Mouse (Mus musculus) forebrain, embryonic 14.5 days (tissue): Measurements from ENCODE around the gene Fam57b. TPM values are rescaled to one million over a fixed set of nuclear protein-coding genes. Genes with fewer than 3 reads are reported as not detected.

ENCODE experiments used
- ATAC-seq: fragments of 200-750 bp; cut with Nextera tagmentation; 2 replicates; pipeline ENCODE4 v1.8.0; 2017; ENCODE audit warnings: mild to moderate bottlenecking, moderate library complexity
- DNase-seq: peaks from one replicate; pipeline ENCODE4 v3.0.0-alpha.2; 2015; ENCODE audit warnings: low spot score
- H3K27ac ChIP-seq: fragments of 300-500 bp; sonication (generic); 2 replicates; pipeline ENCODE4 v1.5.1; 2014; ENCODE audit warnings: low read depth, mild to moderate bottlenecking, control low read depth, low read length, moderate library complexity
- H3K27me3 ChIP-seq: fragments of 300-500 bp; sonication (generic); replicated peaks from 2 replicates; pipeline ENCODE4 v1.6.1; 2014; ENCODE audit warnings: low read length, control low read depth, mixed read lengths; ENCODE audit not compliant: control insufficient read depth, insufficient read depth
- H3K36me3 ChIP-seq: fragments of 300-500 bp; sonication (generic); 2 replicates; pipeline ENCODE4 v1.6.1; 2014; ENCODE audit warnings: low read length, control low read depth; ENCODE audit not compliant: control insufficient read depth, insufficient read depth
- H3K4me1 ChIP-seq: fragments of 300-500 bp; sonication (generic); 2 replicates; pipeline ENCODE4 v1.6.1; 2014; ENCODE audit warnings: antibody characterized with exemption, low read length, control low read depth; ENCODE audit not compliant: control insufficient read depth, insufficient read depth
- H3K4me2 ChIP-seq: fragments of 300-500 bp; sonication (generic); 2 replicates; pipeline ENCODE4 v1.6.1; 2014; ENCODE audit warnings: mild to moderate bottlenecking, control low read depth, low read length
- H3K4me3 ChIP-seq: fragments of 300-500 bp; sonication (generic); 2 replicates; pipeline ENCODE4 v1.5.1; 2014; ENCODE audit warnings: low read depth, low read length, control low read depth
- H3K9ac ChIP-seq: fragments of 300-500 bp; sonication (generic); 2 replicates; pipeline ENCODE4 v1.6.1; 2014; ENCODE audit warnings: mild to moderate bottlenecking, low read length, control low read depth, moderate library complexity
- H3K9me3 ChIP-seq: fragments of 300-500 bp; sonication (generic); replicated peaks from 2 replicates; pipeline ENCODE4 v1.6.1; 2016; ENCODE audit warnings: low read length, control low read depth, mixed read lengths; ENCODE audit not compliant: control insufficient read depth
- WGBS: fragments of 180-500 bp; shearing (Covaris S2); extraction: QIAGEN DNeasy Blood & Tissue Kit; methylation state at CpG from one replicate; pipeline ENCODE4 v1.1.7; 2014; 5-methylcytosine and 5-hydroxymethylcytosine counted together
- polyA plus RNA-seq: library from polyadenylated mRNA; unstranded; fragments of >200 nt; fragmentation: Nextera tagmentation; extraction: Ambion mirVana; gene quantifications from 2 replicates; pipeline ENCODE4 v1.2.1, GENCODE M21; 2014

Gene Fam57b
- polyA plus RNA-seq, 1 experiment from 2014 or later: 31.3 TPM

DNA sequence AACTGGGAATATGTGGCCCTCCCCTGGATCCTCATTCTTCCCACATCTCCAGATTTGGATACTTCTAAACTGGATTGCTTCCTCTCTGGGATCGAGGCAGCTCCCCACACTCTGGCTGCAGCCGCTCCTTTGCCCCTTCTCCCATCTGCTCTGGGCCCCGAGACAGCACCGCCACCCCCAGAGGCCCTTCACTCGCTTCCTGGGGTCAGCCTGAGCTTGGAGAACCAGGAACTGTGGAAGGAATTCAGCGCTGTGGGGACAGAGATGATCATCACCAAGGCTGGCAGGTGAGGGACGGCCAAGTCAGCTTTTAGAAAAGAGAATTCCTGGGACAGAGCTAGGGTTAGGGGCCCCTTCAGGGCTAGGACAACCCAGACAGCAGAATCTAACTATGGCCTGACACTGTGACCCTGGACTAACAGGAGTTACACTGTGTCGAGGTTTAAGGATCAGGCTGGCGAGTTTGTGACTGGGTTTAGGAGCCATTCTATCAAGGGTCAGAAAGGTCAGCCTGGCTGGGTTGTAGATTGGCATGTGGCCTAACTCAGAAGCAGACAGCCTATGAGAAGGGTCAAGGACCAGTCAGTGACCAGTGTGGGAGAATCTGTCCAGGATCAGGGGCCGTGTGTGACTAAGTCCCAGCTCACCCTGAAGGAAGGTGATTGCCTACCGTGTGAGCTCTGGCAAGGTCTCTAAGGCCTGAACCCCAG lies 15.7 kb upstream of the Fam57b start:
- Histone ChIP-seq H3K9me3 (no peaks in the 10 kb centered on the region), H3K4me1 (peaks cover 26% of the 10 kb centered on the region), H3K36me3 (peaks cover 44% of the 10 kb centered on the region), H3K27ac (no peak overlapping the region), H3K4me3 (peak overlapping the region; percentile 40; the same call in 1 of the 2 replicates), H3K27me3 (no peaks in the 10 kb centered on the region), H3K4me2 (no peak overlapping the region), H3K9ac (peak overlapping the region; percentile 66)
- no peak for DNase-seq
- no peak for ATAC-seq
- 45% methylated on average over 11 of the region's 11 CpGs for WGBS

DNA sequence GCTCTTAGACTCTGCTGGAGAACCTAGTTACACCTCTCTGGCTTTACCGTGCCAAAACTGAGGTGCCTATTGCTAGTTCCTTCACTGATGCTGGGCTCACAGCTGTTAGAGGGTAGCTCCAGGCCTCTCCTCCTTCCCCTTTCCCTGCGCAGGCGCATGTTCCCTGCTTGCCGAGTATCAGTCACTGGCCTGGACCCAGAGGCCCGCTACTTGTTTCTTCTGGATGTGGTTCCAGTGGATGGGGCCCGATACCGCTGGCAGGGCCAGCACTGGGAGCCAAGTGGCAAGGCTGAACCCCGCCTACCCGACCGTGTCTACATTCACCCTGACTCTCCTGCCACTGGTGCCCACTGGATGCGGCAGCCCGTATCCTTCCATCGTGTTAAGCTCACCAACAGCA lies 14.8 kb upstream of the Fam57b start:
- Histone ChIP-seq H3K36me3 (peaks cover 52% of the 10 kb centered on the region), H3K4me2 (no peak overlapping the region), H3K9me3 (no peaks in the 10 kb centered on the region), H3K27me3 (no peaks in the 10 kb centered on the region), H3K4me1 (peaks cover 21% of the 10 kb centered on the region), H3K27ac (no peak overlapping the region), H3K4me3 (no peak overlapping the region), H3K9ac (no peak overlapping the region)
- DNase-seq (no peak), ATAC-seq (no peak)
- 87% methylated on average over 13 of the region's 13 CpGs for WGBS

- no peak overlapping the region for H3K4me3 ChIP-seq
- no peak overlapping the region for H3K27ac ChIP-seq
- DNase-seq (no peak), ATAC-seq (no peak)
- peaks cover 61% of the 10 kb centered on the region for H3K36me3 ChIP-seq
- H3K4me1 ChIP-seq: peaks cover 14% of the 10 kb centered on the region; the same call in 1 of the 2 replicates
- no peaks in the 10 kb centered on the region for H3K27me3 ChIP-seq
- H3K9me3 ChIP-seq: no peaks in the 10 kb centered on the region
- 94% methylated on average over 7 of the region's 7 CpGs for WGBS
- no peak overlapping the region for H3K4me2 ChIP-seq
- no peak overlapping the region for H3K9ac ChIP-seq
Measured at GRCm38 (mm10) chr7:126784469-126784868, 13.0 kb upstream of the Fam57b start.

DNA sequence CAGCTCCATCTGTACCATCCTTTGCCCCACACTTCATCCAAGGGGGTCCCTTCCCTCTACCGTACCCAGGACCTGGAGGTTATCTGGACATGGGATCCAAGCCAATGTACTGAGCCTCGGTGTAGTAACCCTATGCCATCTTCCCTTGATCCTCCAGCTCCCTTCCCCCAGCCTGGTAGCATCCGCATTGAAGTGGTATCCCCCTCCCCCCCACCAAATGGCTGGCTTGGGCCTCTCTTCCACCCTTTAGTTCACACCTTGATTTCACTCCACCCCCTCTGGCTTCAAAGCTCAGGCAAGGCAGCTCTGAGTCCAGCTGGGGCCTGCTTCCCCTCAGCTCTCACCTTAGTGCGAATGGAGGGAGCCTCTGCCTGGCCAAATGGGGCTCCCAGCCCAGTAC lies 12.4 kb upstream of the Fam57b start:
- Histone ChIP-seq H3K27ac (no peak overlapping the region), H3K4me2 (no peak overlapping the region), H3K9ac (no peak overlapping the region), H3K9me3 (no peaks in the 10 kb centered on the region), H3K4me3 (no peak overlapping the region), H3K27me3 (no peaks in the 10 kb centered on the region), H3K4me1 (peaks cover 11% of the 10 kb centered on the region; the same call in 1 of the 2 replicates), H3K36me3 (peaks cover 67% of the 10 kb centered on the region)
- whole genome bisulfite sequencing: 96% methylated on average over 4 of the region's 4 CpGs
- no peak for ATAC-seq
- no peak for DNase-seq

- Histone ChIP-seq H3K36me3 (peaks cover 67% of the 10 kb centered on the region), H3K27me3 (no peaks in the 10 kb centered on the region), H3K9ac (no peak overlapping the region), H3K4me2 (no peak overlapping the region), H3K9me3 (no peaks in the 10 kb centered on the region), H3K27ac (no peak overlapping the region), H3K4me1 (peaks cover 10% of the 10 kb centered on the region; the same call in 1 of the 2 replicates), H3K4me3 (no peak overlapping the region)
- WGBS: 89% methylated on average over 14 of the region's 14 CpGs
- ATAC-seq (no peak), DNase-seq (no peak)
Measured at GRCm38 (mm10) chr7:126786142-126786541, 11.3 kb upstream of the Fam57b start.

- peaks cover 59% of the 10 kb centered on the region for H3K36me3 ChIP-seq
- whole genome bisulfite sequencing: 87% methylated on average over 4 of the region's 4 CpGs
- no peak overlapping the region for H3K9ac ChIP-seq
- H3K27me3 ChIP-seq: no peaks in the 10 kb centered on the region
- no peak overlapping the region for H3K4me2 ChIP-seq
- no peaks in the 10 kb centered on the region for H3K9me3 ChIP-seq
- DNase-seq: no peak
- ATAC-seq: no peak
- H3K27ac ChIP-seq: no peak overlapping the region
- no peak overlapping the region for H3K4me3 ChIP-seq
- peaks cover 16% of the 10 kb centered on the region; the same call in 1 of the 2 replicates for H3K4me1 ChIP-seq
Measured at GRCm38 (mm10) chr7:126789141-126789540, 8.3 kb upstream of the Fam57b start.

GRCm38 (mm10) chr7:126791851-126792720 lies 5.4 kb upstream of the Fam57b start, which contains the start of gene Ppp4c:
TSS of gene Ppp4c (minus strand) at chr7:126792496.
- H3K9me3 ChIP-seq: no peaks in the 10 kb centered on the region
- peak within 1 kb of the TSS; percentile 91 for H3K27ac ChIP-seq
- H3K4me1 ChIP-seq: peaks cover 16% of the 10 kb centered on the region; the same call in 1 of the 2 replicates
- ATAC-seq (peak; percentile 98), DNase-seq (peak; percentile 99)
- no peaks in the 10 kb centered on the region for H3K27me3 ChIP-seq
- WGBS: under 1% methylated on average over 70 of the region's 83 CpGs
- peak within 1 kb of the TSS; percentile 83 for H3K4me2 ChIP-seq
- H3K36me3 ChIP-seq: peaks cover 57% of the 10 kb centered on the region
- H3K9ac ChIP-seq: peak within 1 kb of the TSS; percentile 89
- peak within 1 kb of the TSS; percentile 98 for H3K4me3 ChIP-seq

- Histone ChIP-seq H3K4me2 (peak overlapping the region; percentile 83), H3K27ac (peak overlapping the region; percentile 81), H3K4me1 (peaks cover 21% of the 10 kb centered on the region), H3K9me3 (no peaks in the 10 kb centered on the region), H3K4me3 (peak overlapping the region; percentile 98), H3K9ac (peak overlapping the region; percentile 89), H3K36me3 (peaks cover 51% of the 10 kb centered on the region), H3K27me3 (no peaks in the 10 kb centered on the region)
- whole genome bisulfite sequencing: 32% methylated on average over 11 of the region's 11 CpGs
- DNase-seq (no peak), ATAC-seq (no peak; the same call in 1 of the 2 replicates)
Measured at GRCm38 (mm10) chr7:126792721-126793443, 4.6 kb upstream of the Fam57b start.
